ENCODE assay signal across 7 mouse cellular contexts in the genomic region with DNA sequence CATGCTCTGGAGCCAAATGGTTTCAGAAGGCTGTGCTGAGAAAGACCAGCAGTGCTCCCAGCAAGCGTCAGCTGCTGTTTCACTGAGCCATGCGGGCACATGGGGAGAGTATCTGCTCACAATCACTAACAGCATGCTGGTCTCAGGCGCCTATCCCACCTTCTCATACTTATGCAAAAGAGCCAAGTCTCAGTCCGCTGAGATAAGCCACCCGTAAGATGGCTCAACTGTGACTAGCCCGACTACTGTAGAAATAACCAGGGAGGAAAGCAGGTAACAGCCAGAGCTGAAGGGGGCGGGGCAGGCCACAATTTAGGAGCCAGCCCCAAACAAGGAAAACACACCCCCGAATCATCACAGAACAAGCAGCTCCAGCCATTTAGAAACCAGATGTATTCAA. TPM values are rescaled to one million over a fixed set of nuclear protein-coding genes. Genes with fewer than 3 reads are reported as not detected.
DNase-seq lines count a peak whose midpoint lies in the region; ATAC-seq lines count a peak whose summit lies in the region.

No protein-coding gene starts in this region.

- peaks cover 14% of the 10 kb centered on the region for H3K4me1 ChIP-seq in neural tube, embryonic 11.5 days (ENCODE audit: control insufficient read depth, insufficient read depth, low read length)
- peaks cover 25% of the 10 kb centered on the region for H3K4me1 ChIP-seq in forebrain, embryonic 13.5 days
- peaks cover 19% of the 10 kb centered on the region for H3K4me1 ChIP-seq in stomach, embryonic 16.5 days (ENCODE audit: control insufficient read depth, insufficient read depth, low read length)

- H3K27ac ChIP-seq in neural tube, embryonic 11.5 days (ENCODE audit: low read depth, low read length), result no peak overlapping the region
- H3K27ac ChIP-seq in forebrain, embryonic 13.5 days, result no peak overlapping the region
- no peak overlapping the region for H3K27ac ChIP-seq in stomach, embryonic 16.5 days (ENCODE audit: low read length)

- H3K4me2 ChIP-seq in neural tube, embryonic 11.5 days (ENCODE audit: low read depth), result peak overlapping the region; percentile 77
- H3K4me2 ChIP-seq in forebrain, embryonic 13.5 days, result peak overlapping the region; percentile 94
- H3K4me2 ChIP-seq in stomach, embryonic 16.5 days (ENCODE audit: low read depth, low read length), result peak overlapping the region; percentile 85

- no peak for DNase-seq in neural tube, embryonic 11.5 days (ENCODE audit: low spot score)
- no peak for DNase-seq in neural tube, embryonic 10.5 days (ENCODE audit: extremely low spot score, low spot score)
- DNase-seq in liver, result peak; percentile 40
- DNase-seq in frontal cortex, postnatal 36 days (ENCODE audit: low spot score in 2 of 2), result no peak
- no peak for DNase-seq in thymus, postnatal 36 days

- no peak for ATAC-seq in neural tube, embryonic 11.5 days (ENCODE audit: insufficient read depth, low FRiP score, low TSS enrichment)
- no peak for ATAC-seq in forebrain, embryonic 13.5 days
- no peak for ATAC-seq in stomach, embryonic 16.5 days (ENCODE audit: insufficient read depth, low FRiP score)

- H3K9me3 ChIP-seq in neural tube, embryonic 11.5 days (ENCODE audit: control insufficient read depth, low read length), result no peaks in the 10 kb centered on the region
- H3K9me3 ChIP-seq in forebrain, embryonic 13.5 days (replicated peaks), result no peaks in the 10 kb centered on the region
- H3K9me3 ChIP-seq in stomach, embryonic 16.5 days (replicated peaks; ENCODE audit: control insufficient read depth, low read length), result no peaks in the 10 kb centered on the region

- H3K27me3 ChIP-seq in neural tube, embryonic 11.5 days (ENCODE audit: control insufficient read depth, insufficient read depth, low read length), result no peaks in the 10 kb centered on the region
- H3K27me3 ChIP-seq in forebrain, embryonic 13.5 days, result no peaks in the 10 kb centered on the region
- H3K27me3 ChIP-seq in stomach, embryonic 16.5 days (ENCODE audit: control insufficient read depth, insufficient read depth, low read length), result no peaks in the 10 kb centered on the region

- peaks cover 19% of the 10 kb centered on the region for H3K36me3 ChIP-seq in neural tube, embryonic 11.5 days (ENCODE audit: control insufficient read depth, insufficient read depth, low read length)
- peaks cover 57% of the 10 kb centered on the region for H3K36me3 ChIP-seq in forebrain, embryonic 13.5 days (ENCODE audit: poor library complexity, severe bottlenecking)
- peaks cover 17% of the 10 kb centered on the region for H3K36me3 ChIP-seq in stomach, embryonic 16.5 days (ENCODE audit: control insufficient read depth, insufficient read depth, low read length)

- 40% methylated on average over 8 of the region's 8 CpGs for WGBS in neural tube, embryonic 11.5 days
- 43% methylated on average over 8 of the region's 8 CpGs for WGBS in forebrain, embryonic 13.5 days
- WGBS in stomach, embryonic 16.5 days, result 27% methylated on average over 8 of the region's 8 CpGs

- peak overlapping the region; percentile 95 for H3K4me3 ChIP-seq in neural tube, embryonic 11.5 days (ENCODE audit: low read depth, low read length)
- peak overlapping the region; percentile 97 for H3K4me3 ChIP-seq in forebrain, embryonic 13.5 days
- peak overlapping the region; percentile 74 for H3K4me3 ChIP-seq in stomach, embryonic 16.5 days (replicated peaks; ENCODE audit: low read length)

- peak overlapping the region; percentile 98 for H3K9ac ChIP-seq in neural tube, embryonic 11.5 days (ENCODE audit: low read length)
- H3K9ac ChIP-seq in forebrain, embryonic 13.5 days, result peak overlapping the region; percentile 99
- H3K9ac ChIP-seq in stomach, embryonic 16.5 days (ENCODE audit: low read length), result peak overlapping the region; percentile 90

RNA-seq across cellular contexts. Expression of a gene that starts 1.7 kb away (rescaled TPM):
- 1,090 and 1,108 TPM in 2 replicates for polyA plus RNA-seq in neural tube, embryonic 11.5 days (2014; fragmentation: Nextera tagmentation; extraction: Ambion mirVana)
- 1,016 and 1,034 TPM in 2 replicates for polyA plus RNA-seq in forebrain, embryonic 13.5 days (2015; fragmentation: Nextera tagmentation; extraction: Ambion mirVana)
- polyA plus RNA-seq in stomach, embryonic 16.5 days (2015; fragmentation: Nextera tagmentation; extraction: Ambion mirVana), result 1,067 and 1,217 TPM in 2 replicates
